Mouse (Mus musculus): ENCODE results near the gene Dgkb.
A peak's percentile ranks its signal among the peaks of the same experiment; 100 is the strongest.

Dgkb gene

GRCm38 (mm10) chr12:37817426-37817825 lies at the start of gene Dgkb:
TSS of gene Dgkb (plus strand) at chr12:37817726.
- DNase-seq: no peak

- peak; percentile 91 for DNase-seq
Observed at GRCm38 (mm10) chr12:37769844-37770243, 47.7 kb upstream of the Dgkb start.

- DNase-seq: peak; percentile 47
Observed at GRCm38 (mm10) chr12:37773681-37774357, 43.7 kb upstream of the Dgkb start.

- DNase-seq: no peak
Observed at GRCm38 (mm10) chr12:37774591-37774990, 42.9 kb upstream of the Dgkb start.

GRCm38 (mm10) chr12:37796265-37796928 lies 21.1 kb upstream of the Dgkb start:
- no peak for DNase-seq

GRCm38 (mm10) chr12:37814122-37814521 lies 3.4 kb upstream of the Dgkb start:
- DNase-seq: peak; percentile 3

GRCm38 (mm10) chr12:37821052-37821810 lies 3.7 kb downstream of the Dgkb start:
- no peak for DNase-seq

GRCm38 (mm10) chr12:37880042-37881017 lies 62.8 kb downstream of the Dgkb start:
- peak; percentile 88 for DNase-seq

- DNase-seq: no peak
Observed at GRCm38 (mm10) chr12:37881376-37881775, 63.9 kb downstream of the Dgkb start.

- no peak for DNase-seq
Observed at GRCm38 (mm10) chr12:37882796-37883195, 65.3 kb downstream of the Dgkb start.

GRCm38 (mm10) chr12:37883781-37884180 lies 66.3 kb downstream of the Dgkb start:
- DNase-seq: no peak

GRCm38 (mm10) chr12:37888591-37888990 lies 71.1 kb downstream of the Dgkb start:
- no peak for DNase-seq

- no peak for DNase-seq
Observed at GRCm38 (mm10) chr12:37889431-37889830, 71.9 kb downstream of the Dgkb start.

GRCm38 (mm10) chr12:37891336-37891735 lies 73.8 kb downstream of the Dgkb start:
- no peak for DNase-seq

- DNase-seq: no peak
Observed at GRCm38 (mm10) chr12:37942163-37942562, 124.6 kb downstream of the Dgkb start.

- peak; percentile 5 for DNase-seq
Observed at GRCm38 (mm10) chr12:37956193-37956592, 138.7 kb downstream of the Dgkb start.

- no peak for DNase-seq
Observed at GRCm38 (mm10) chr12:37971482-37971881, 154.0 kb downstream of the Dgkb start.

GRCm38 (mm10) chr12:37978498-37979187 lies 161.1 kb downstream of the Dgkb start:
- peak; percentile 45 for DNase-seq

- no peak for DNase-seq
Observed at GRCm38 (mm10) chr12:37985352-37985751, 167.8 kb downstream of the Dgkb start.

GRCm38 (mm10) chr12:37988066-37988591 lies 170.6 kb downstream of the Dgkb start:
- no peak for DNase-seq

- no peak for DNase-seq
Observed at GRCm38 (mm10) chr12:37993221-37993620, 175.7 kb downstream of the Dgkb start.
